Mouse (Mus musculus) spleen, postnatal 0 days (tissue): ENCODE data around the gene 1700001L19Rik. TPM values are rescaled to one million over a fixed set of nuclear protein-coding genes. Genes with fewer than 3 reads are reported as not detected.

Experiments
- polyA plus RNA-seq: library from polyadenylated mRNA; unstranded; fragments of >200 nt; fragmentation: Nextera tagmentation; extraction: Ambion mirVana; gene quantifications from 2 replicates; pipeline ENCODE4 v1.2.1, GENCODE M21; 2015

The 1700001L19Rik gene
- 0.17 TPM in 1 of 2 replicates, not detected in the other for polyA plus RNA-seq

DNA sequence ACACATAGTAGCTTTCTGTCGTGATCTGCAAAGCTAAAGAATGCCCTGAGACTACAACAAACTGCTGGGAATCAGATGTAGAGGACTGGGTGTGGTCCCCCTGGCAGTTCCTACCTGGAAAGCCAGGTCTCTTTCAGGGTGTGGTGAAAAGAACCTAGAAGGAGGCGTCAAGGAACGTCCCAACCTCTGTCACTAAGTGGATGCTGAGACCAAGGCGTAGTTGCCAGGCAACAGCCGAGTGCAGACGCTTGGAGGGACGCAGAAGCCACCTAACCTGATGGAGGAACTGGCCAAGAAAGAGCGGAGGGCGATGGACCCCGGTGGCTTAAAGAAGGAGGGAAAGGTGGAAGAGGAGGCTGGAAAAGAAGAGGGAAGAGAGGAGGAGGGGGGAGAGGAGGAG lies at the start of gene 1700001L19Rik:
Gene 1700001L19Rik, plus strand, starts transcription at position 223 of the 400 bp plus-strand sequence.

DNA sequence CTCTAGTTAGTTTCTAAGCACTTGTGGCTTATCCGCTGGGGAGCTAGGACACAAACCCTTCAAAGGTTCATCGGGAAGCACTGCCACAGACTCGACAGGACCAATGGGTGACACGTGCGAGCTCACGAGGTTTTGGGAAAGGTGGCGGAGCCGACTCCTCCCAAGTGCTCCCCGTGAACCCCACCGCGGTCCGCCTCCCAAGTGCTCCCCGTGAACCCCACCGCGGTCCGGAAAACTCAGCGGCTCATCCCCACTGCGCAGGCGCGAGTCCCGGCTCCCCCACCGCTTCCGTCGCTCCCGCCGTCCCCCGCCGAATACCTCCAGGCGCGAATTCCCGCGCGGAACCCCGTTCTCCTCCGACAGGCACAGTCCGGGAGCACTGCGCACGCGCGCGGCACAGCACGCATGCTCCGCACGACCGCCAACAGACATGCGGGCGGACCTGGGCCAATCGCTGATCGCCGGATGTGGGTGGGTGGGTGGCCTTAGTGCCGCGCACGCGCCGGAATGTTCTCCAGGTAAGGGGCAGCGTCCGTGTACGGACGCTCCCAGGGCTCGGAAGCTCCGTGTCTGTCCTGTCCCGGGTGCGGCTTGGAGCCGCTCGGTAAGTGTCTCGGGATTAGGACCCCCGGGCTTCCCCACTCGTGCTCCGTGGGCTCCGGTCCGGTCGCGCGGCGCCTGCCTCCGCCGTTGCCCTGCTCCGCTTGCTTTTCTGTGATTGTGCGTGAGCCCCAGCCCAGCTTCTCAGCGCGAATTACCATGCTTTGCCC lies 15.3 kb upstream of the 1700001L19Rik start, which contains the start of the genes Mtrr and Fastkd3:
Gene Mtrr, minus strand, starts transcription at position 403 of the 770 bp plus-strand sequence.
Gene Fastkd3, plus strand, starts transcription at position 488 of the 770 bp plus-strand sequence.

Other genes with a start within 250 kb of the 1700001L19Rik start
- 13.2 and 13.9 TPM in 2 replicates for gene Mtrr, start 15.3 kb upstream of the 1700001L19Rik start, polyA plus RNA-seq
- 14.6 and 17.0 TPM in 2 replicates for gene Fastkd3, start 15.2 kb upstream of the 1700001L19Rik start, polyA plus RNA-seq